Mouse (Mus musculus) neural tube, embryonic 14.5 days (tissue): Measurements from ENCODE around the gene Slc4a2. TPM values are rescaled to one million over a fixed set of nuclear protein-coding genes. Genes with fewer than 3 reads are reported as not detected.

Experiments
- ATAC-seq: fragments of 200-750 bp; cut with Nextera tagmentation; 2 replicates; pipeline ENCODE4 v1.8.0; 2017; ENCODE audit warnings: low read depth, mild to moderate bottlenecking, moderate TSS enrichment, moderate library complexity
- H3K27ac ChIP-seq: fragments of 300-500 bp; sonication (generic); 2 replicates; pipeline ENCODE4 v1.5.1; 2014; ENCODE audit warnings: low read depth, mild to moderate bottlenecking, control low read depth, low read length, moderate library complexity, mixed read lengths
- H3K27me3 ChIP-seq: fragments of 300-500 bp; sonication (generic); 2 replicates; pipeline ENCODE4 v1.6.1; 2014; ENCODE audit warnings: low read length; ENCODE audit not compliant: control insufficient read depth, insufficient read depth
- H3K36me3 ChIP-seq: fragments of 300-500 bp; sonication (generic); 2 replicates; pipeline ENCODE4 v1.6.1; 2014; ENCODE audit warnings: low read length, mixed read lengths; ENCODE audit not compliant: control insufficient read depth, insufficient read depth
- H3K4me1 ChIP-seq: fragments of 300-500 bp; sonication (generic); 2 replicates; pipeline ENCODE4 v1.6.1; 2014; ENCODE audit warnings: low read length; ENCODE audit not compliant: control insufficient read depth, insufficient read depth
- H3K4me2 ChIP-seq: fragments of 300-500 bp; sonication (generic); 2 replicates; pipeline ENCODE4 v1.6.1; 2014; ENCODE audit warnings: mild to moderate bottlenecking, low read depth, low read length, control low read depth
- H3K4me3 ChIP-seq: fragments of 300-500 bp; sonication (generic); 2 replicates; pipeline ENCODE4 v1.5.1; 2014; ENCODE audit warnings: low read depth, low read length, control low read depth, mixed read lengths
- H3K9ac ChIP-seq: fragments of 300-500 bp; sonication (generic); replicated peaks from 2 replicates; pipeline ENCODE4 v1.6.1; 2014; ENCODE audit warnings: low read depth, mild to moderate bottlenecking, control low read depth, low read length, mixed read lengths
- H3K9me3 ChIP-seq: fragments of 300-500 bp; sonication (generic); 2 replicates; pipeline ENCODE4 v1.6.1; 2016; ENCODE audit warnings: low read length; ENCODE audit not compliant: control insufficient read depth
- WGBS: fragments of 180-500 bp; shearing (Covaris S2); extraction: QIAGEN DNeasy Blood & Tissue Kit; methylation state at CpG from one replicate; pipeline ENCODE4 v1.1.7; 2014; 5-methylcytosine and 5-hydroxymethylcytosine counted together
- polyA plus RNA-seq: library from polyadenylated mRNA; unstranded; fragments of >200 nt; fragmentation: Nextera tagmentation; extraction: Ambion mirVana; gene quantifications from 2 replicates; pipeline ENCODE4 v1.2.1, GENCODE M21; 2014

Gene Slc4a2
- polyA plus RNA-seq, 1 experiment from 2014 or later: 11.2 TPM

- peak; percentile 85 for ATAC-seq
- Histone ChIP-seq H3K27ac (peak overlapping the region; percentile 55), H3K4me2 (peak overlapping the region; percentile 65), H3K9ac (peak overlapping the region; percentile 67), H3K4me1 (peaks cover 18% of the 10 kb centered on the region), H3K9me3 (no peaks in the 10 kb centered on the region), H3K27me3 (no peaks in the 10 kb centered on the region; the same call in none of the 2 replicates), H3K36me3 (no peaks in the 10 kb centered on the region), H3K4me3 (peak overlapping the region; percentile 33)
- under 1% methylated on average over 34 of the region's 34 CpGs for WGBS
Observed at GRCm38 (mm10) chr5:24383026-24383859, 40.4 kb upstream of the Slc4a2 start.

DNA sequence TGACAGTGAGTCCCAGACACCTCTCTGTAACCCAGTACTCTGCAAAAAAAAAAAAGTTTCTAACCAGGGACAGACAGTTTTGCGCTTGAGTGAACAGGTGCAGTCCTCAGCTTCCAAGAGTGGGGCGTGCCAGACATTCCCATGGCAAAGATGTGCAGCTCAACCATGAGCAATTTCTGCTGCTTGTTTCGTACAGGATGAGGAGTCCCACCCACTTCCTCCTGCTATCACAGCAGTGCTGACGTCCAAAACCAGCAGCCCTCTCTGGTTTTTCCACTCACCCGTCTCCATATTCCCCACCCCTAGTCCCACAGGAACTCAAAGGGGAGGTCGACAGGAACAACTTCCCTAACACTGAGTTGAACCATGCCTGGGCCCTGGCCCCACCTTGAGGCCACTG lies 39.2 kb upstream of the Slc4a2 start:
- WGBS: 74% methylated on average over 6 of the region's 6 CpGs
- no peak overlapping the region; the same call in 1 of the 2 replicates for H3K4me2 ChIP-seq
- no peak overlapping the region for H3K4me3 ChIP-seq
- no peaks in the 10 kb centered on the region; the same call in none of the 2 replicates for H3K27me3 ChIP-seq
- H3K9me3 ChIP-seq: no peaks in the 10 kb centered on the region
- H3K27ac ChIP-seq: no peak overlapping the region
- ATAC-seq: no peak
- H3K9ac ChIP-seq: no peak overlapping the region
- no peaks in the 10 kb centered on the region for H3K36me3 ChIP-seq
- peaks cover 20% of the 10 kb centered on the region for H3K4me1 ChIP-seq

- Histone ChIP-seq H3K36me3 (no peaks in the 10 kb centered on the region), H3K4me3 (no peak overlapping the region), H3K4me2 (no peak overlapping the region), H3K27me3 (no peaks in the 10 kb centered on the region; the same call in none of the 2 replicates), H3K27ac (no peak overlapping the region), H3K9me3 (no peaks in the 10 kb centered on the region), H3K9ac (no peak overlapping the region), H3K4me1 (peaks cover 20% of the 10 kb centered on the region)
- ATAC-seq: no peak
- 94% methylated on average over 5 of the region's 5 CpGs for WGBS
Observed at GRCm38 (mm10) chr5:24385374-24385773, 38.3 kb upstream of the Slc4a2 start.

DNA sequence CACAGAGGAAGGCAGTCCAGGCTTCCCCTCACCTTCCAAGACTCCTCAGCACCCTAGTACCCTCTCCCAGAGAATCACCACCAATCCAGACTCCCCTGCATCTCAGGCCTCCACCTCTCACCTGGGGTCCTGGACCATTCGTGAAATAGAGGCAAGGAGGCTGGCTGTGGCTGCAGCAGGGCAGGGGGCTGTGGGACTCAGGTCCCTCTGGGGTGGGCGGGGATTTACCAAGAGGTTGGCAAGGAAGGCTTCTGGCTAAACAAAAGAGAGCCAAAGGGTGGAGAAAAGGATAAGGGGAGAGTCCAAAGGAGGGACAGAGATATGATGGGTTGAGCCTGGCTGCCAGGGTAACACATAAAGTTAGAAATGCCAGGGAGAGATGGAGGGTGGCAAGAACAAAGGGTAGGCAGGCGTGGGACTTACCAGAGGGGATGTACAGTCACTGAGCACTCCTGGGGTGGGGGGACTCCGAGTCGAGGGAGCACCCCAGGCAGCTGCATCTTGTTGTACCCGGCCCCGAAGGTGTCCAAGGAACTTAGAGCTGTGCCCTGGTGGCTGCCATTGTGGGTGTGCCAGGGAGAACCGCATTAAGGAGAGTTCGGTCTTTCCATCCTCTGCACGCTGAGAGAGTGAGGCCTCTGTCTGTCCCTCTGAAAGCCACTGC lies 37.6 kb upstream of the Slc4a2 start:
- Histone ChIP-seq H3K4me3 (no peak overlapping the region), H3K9ac (no peak overlapping the region), H3K9me3 (no peaks in the 10 kb centered on the region), H3K27me3 (no peaks in the 10 kb centered on the region; the same call in none of the 2 replicates), H3K4me1 (peaks cover 20% of the 10 kb centered on the region), H3K4me2 (no peak overlapping the region), H3K27ac (no peak overlapping the region), H3K36me3 (no peaks in the 10 kb centered on the region)
- ATAC-seq: no peak
- WGBS: 83% methylated on average over 10 of the region's 10 CpGs

- no peaks in the 10 kb centered on the region for H3K9me3 ChIP-seq
- no peaks in the 10 kb centered on the region; the same call in none of the 2 replicates for H3K27me3 ChIP-seq
- H3K36me3 ChIP-seq: no peaks in the 10 kb centered on the region
- peak; percentile 64 for ATAC-seq
- H3K4me3 ChIP-seq: peak overlapping the region; percentile 42
- peak overlapping the region; percentile 51 for H3K9ac ChIP-seq
- under 1% methylated on average over 72 of the region's 73 CpGs for WGBS
- peaks cover 20% of the 10 kb centered on the region for H3K4me1 ChIP-seq
- H3K27ac ChIP-seq: 0 out of 2 replicates have a peak overlapping the region, but pooled peaks have one; percentile 16
- H3K4me2 ChIP-seq: peak overlapping the region; percentile 99
Observed at GRCm38 (mm10) chr5:24387264-24388241, 36.1 kb upstream of the Slc4a2 start.

DNA sequence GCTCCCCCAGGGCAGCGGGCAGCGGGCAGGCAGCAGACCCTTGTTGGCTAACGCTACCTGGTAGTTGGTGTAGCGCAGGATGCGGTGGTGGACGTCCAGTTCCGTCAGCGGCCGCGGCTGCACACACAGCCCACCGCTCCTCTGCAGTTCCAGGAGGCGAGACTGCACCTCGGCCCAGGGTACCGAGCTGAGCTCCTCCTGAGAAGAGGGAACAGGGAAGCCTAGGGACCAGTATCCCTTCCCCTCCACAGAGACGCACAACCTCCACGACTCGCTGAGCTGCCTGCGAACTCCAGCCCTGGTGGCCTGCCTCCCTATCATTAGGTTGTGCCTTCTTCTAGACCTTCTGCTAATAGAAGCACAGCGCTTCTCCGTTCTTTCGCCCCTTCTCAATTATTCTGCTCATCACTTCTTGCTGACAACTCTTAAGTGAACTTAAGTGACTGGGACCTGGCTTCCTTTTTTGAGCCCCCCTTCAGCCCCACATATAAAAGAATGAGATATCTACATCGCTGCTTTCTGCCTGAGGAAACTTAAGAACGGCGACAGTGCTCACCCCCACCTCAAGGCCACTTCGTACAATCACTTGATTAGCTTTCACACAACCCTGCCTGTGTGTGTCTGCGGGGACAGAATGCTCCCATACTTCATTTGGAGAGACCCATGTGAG lies 35.3 kb upstream of the Slc4a2 start:
- H3K9ac ChIP-seq: peak overlapping the region; percentile 51
- no peaks in the 10 kb centered on the region for H3K36me3 ChIP-seq
- peak overlapping the region; percentile 99 for H3K4me2 ChIP-seq
- H3K27ac ChIP-seq: 0 out of 2 replicates have a peak overlapping the region, but pooled peaks have one; percentile 16
- ATAC-seq: no peak
- H3K9me3 ChIP-seq: no peaks in the 10 kb centered on the region
- H3K4me3 ChIP-seq: peak overlapping the region; percentile 42
- H3K27me3 ChIP-seq: no peaks in the 10 kb centered on the region; the same call in none of the 2 replicates
- peaks cover 14% of the 10 kb centered on the region for H3K4me1 ChIP-seq
- WGBS: 28% methylated on average over 23 of the region's 26 CpGs

GRCm38 (mm10) chr5:24389011-24389657 lies 34.5 kb upstream of the Slc4a2 start:
- WGBS: 52% methylated on average over 6 of the region's 7 CpGs
- Histone ChIP-seq H3K27ac (no peak overlapping the region), H3K27me3 (no peaks in the 10 kb centered on the region; the same call in none of the 2 replicates), H3K9me3 (no peaks in the 10 kb centered on the region), H3K9ac (no peak overlapping the region), H3K36me3 (no peaks in the 10 kb centered on the region), H3K4me2 (no peak overlapping the region), H3K4me1 (peaks cover 14% of the 10 kb centered on the region), H3K4me3 (no peak overlapping the region)
- ATAC-seq: no peak

DNA sequence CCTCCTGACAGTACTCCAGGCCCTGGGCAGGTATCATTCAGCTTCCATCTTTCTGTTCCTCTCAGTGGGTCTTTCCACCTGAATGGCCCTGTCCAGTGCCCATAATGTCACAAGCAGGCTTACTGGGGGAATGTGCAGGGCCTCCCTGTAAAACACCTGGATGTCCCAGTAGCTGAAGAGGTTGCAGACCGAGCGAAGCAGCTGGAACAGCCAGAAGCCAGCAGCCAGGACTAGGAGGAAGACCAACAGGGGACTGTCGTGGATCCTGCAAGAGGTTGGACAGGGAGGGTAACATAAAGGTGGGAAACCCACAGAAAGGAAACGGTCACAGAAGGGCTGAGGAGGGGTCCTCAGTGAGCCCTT lies 34.0 kb upstream of the Slc4a2 start:
- H3K27ac ChIP-seq: no peak overlapping the region
- peaks cover 14% of the 10 kb centered on the region for H3K4me1 ChIP-seq
- H3K27me3 ChIP-seq: no peaks in the 10 kb centered on the region; the same call in none of the 2 replicates
- no peaks in the 10 kb centered on the region for H3K36me3 ChIP-seq
- no peak overlapping the region for H3K4me2 ChIP-seq
- WGBS: 69% methylated on average over 4 of the region's 4 CpGs
- H3K9ac ChIP-seq: no peak overlapping the region
- H3K4me3 ChIP-seq: no peak overlapping the region
- no peak for ATAC-seq
- no peaks in the 10 kb centered on the region for H3K9me3 ChIP-seq
